In the genomic region with DNA sequence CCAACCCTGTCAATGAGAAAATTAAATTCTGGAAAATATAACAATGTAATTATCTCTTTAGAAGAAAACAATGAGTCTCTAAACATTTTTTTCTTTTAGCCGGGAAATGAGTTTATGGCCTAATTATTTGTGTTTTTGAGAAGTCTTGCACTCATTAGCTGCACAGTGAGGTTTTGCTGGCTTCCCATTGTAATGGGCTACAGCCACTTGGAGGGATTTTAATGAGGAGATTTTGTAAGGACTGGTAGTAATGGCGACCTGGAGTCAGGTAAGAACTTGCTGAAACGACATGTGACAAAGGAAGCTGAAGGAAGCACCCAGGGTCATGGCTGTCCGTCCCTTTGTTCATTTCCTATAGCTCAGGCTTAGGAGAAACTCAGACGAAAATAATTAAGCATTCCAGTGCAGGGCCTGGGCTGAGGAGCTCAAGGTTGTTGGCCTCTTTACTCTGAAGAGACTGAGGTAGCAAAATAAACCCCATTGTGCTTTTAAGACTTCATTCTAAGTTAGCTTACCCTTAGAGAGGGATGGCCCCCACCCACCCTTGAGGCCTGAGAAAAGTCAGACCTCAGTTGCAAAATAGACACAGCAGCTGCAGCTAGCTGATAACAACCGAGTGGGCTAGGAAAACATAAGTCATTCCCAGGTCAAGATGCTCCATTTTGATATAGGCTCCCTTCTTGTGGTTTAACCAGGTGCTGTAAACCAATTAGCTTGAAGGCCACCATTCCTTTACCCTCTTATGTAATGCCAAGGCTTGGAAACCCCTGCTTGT, we compare ENCODE assay signal across 15 mouse cellular contexts.
DNase-seq lines count a peak whose midpoint lies in the region; ATAC-seq and TF ChIP-seq lines count a peak whose summit lies in the region.
"Had no signal": no experiment of that assay in that cellular context is flagged by ENCODE, and none has a peak within 500 bp of the region (broad histone marks: within the 10 kb centered on the region; RNA-seq: fewer than 3 reads in every experiment).

No protein-coding gene starts in this region.

- no peaks in the 10 kb centered on the region for H3K36me3 ChIP-seq in hindbrain, embryonic 12.5 days
- no peaks in the 10 kb centered on the region for H3K36me3 ChIP-seq in hindbrain, embryonic 13.5 days
- H3K36me3 ChIP-seq in MEL (ENCODE audit: control insufficient read depth in 1 of 2, insufficient read depth in 2 of 2, low read length in 2 of 2): no peaks in the 10 kb centered on the region
- no peaks in the 10 kb centered on the region for H3K36me3 ChIP-seq in liver, embryonic 13.5 days
- H3K36me3 ChIP-seq in kidney, embryonic 16.5 days (ENCODE audit: insufficient read depth, low read length): no peaks in the 10 kb centered on the region
- H3K36me3 ChIP-seq: embryonic facial prominence, embryonic 13.5 days; neural tube, embryonic 12.5 days had no signal

- no peak for TF ChIP-seq CTCF in MEL (IDR thresholded peaks at IDR 0.05 in 2 of 3, conservative IDR thresholded peaks at IDR 0.05 in 1 of 3; ENCODE audit: control insufficient read depth in 1 of 3, insufficient read depth in 1 of 3, low read depth in 2 of 3, low read length in 3 of 3, poor library complexity in 1 of 3, severe bottlenecking in 1 of 3)

- no peak for TF ChIP-seq RAD21 in MEL (IDR thresholded peaks at IDR 0.05; ENCODE audit: low read depth, low read length)

- peak; percentile 5 for DNase-seq in CD4-positive, CD25-positive, alpha-beta regulatory T cell, adult 2 months (ENCODE audit: low read depth, low spot score)
- DNase-seq in MEL (ENCODE audit: low read depth, low spot score): peak; percentile 3
- DNase-seq in liver, embryonic 13.5 days: peak; percentile 83
- DNase-seq in urinary bladder, postnatal 36 days (ENCODE audit: low spot score in 2 of 2): no peak
- DNase-seq: adrenal gland, postnatal 14 days; cerebellum, adult 2 months; kidney, adult 11 months had no signal

- WGBS in hindbrain, embryonic 12.5 days: 67% methylated on average over 6 of the region's 6 CpGs
- 65% methylated on average over 6 of the region's 6 CpGs for WGBS in hindbrain, embryonic 13.5 days
- WGBS in liver, embryonic 13.5 days (ENCODE audit: insufficient replicate concordance): 29% methylated on average over 6 of the region's 6 CpGs
- WGBS in kidney, embryonic 16.5 days: 59% methylated on average over 6 of the region's 6 CpGs

- no peak overlapping the region for H3K9ac ChIP-seq in hindbrain, embryonic 12.5 days
- H3K9ac ChIP-seq in hindbrain, embryonic 13.5 days: no peak overlapping the region
- no peak overlapping the region for H3K9ac ChIP-seq in MEL (ENCODE audit: control insufficient read depth, low read depth, low read length, poor library complexity, severe bottlenecking)
- peak overlapping the region; percentile 57 for H3K9ac ChIP-seq in liver, embryonic 13.5 days
- no peak overlapping the region for H3K9ac ChIP-seq in kidney, embryonic 16.5 days (replicated peaks; ENCODE audit: low read length)
- H3K9ac ChIP-seq: embryonic facial prominence, embryonic 13.5 days; neural tube, embryonic 12.5 days had no signal

- H3K9me3 ChIP-seq in hindbrain, embryonic 12.5 days (replicated peaks): no peaks in the 10 kb centered on the region
- no peaks in the 10 kb centered on the region for H3K9me3 ChIP-seq in hindbrain, embryonic 13.5 days
- no peaks in the 10 kb centered on the region for H3K9me3 ChIP-seq in MEL (replicated peaks; ENCODE audit: insufficient read depth, low read length)
- no peaks in the 10 kb centered on the region for H3K9me3 ChIP-seq in liver, embryonic 13.5 days (replicated peaks)
- H3K9me3 ChIP-seq in kidney, embryonic 16.5 days (ENCODE audit: low read length): no peaks in the 10 kb centered on the region
- H3K9me3 ChIP-seq: embryonic facial prominence, embryonic 13.5 days; megakaryocyte, embryonic 14.5 days; neural tube, embryonic 12.5 days had no signal

- TF ChIP-seq EP300 in MEL (IDR thresholded peaks at IDR 0.05; ENCODE audit: low read depth in 1 of 2, low read length in 2 of 2): 0 out of 4 replicates have a peak, but pooled peaks of 1 of the 2 experiments have one; percentile 8

- no peak overlapping the region for H3K4me2 ChIP-seq in hindbrain, embryonic 12.5 days (replicated peaks)
- no peak overlapping the region for H3K4me2 ChIP-seq in hindbrain, embryonic 13.5 days
- peak overlapping the region; percentile 44 for H3K4me2 ChIP-seq in liver, embryonic 13.5 days
- H3K4me2 ChIP-seq in kidney, embryonic 16.5 days (replicated peaks; ENCODE audit: low read depth, low read length): no peak overlapping the region
- H3K4me2 ChIP-seq: embryonic facial prominence, embryonic 13.5 days; neural tube, embryonic 12.5 days had no signal

- H3K4me1 ChIP-seq in hindbrain, embryonic 12.5 days: no peaks in the 10 kb centered on the region
- H3K4me1 ChIP-seq in hindbrain, embryonic 13.5 days (replicated peaks): no peaks in the 10 kb centered on the region
- no peaks in the 10 kb centered on the region for H3K4me1 ChIP-seq in MEL (ENCODE audit: control insufficient read depth in 1 of 2, insufficient read depth in 2 of 2, low read length in 2 of 2)
- peaks cover 46% of the 10 kb centered on the region for H3K4me1 ChIP-seq in liver, embryonic 13.5 days (replicated peaks)
- H3K4me1 ChIP-seq in kidney, embryonic 16.5 days (ENCODE audit: insufficient read depth, low read length): no peaks in the 10 kb centered on the region
- H3K4me1 ChIP-seq: embryonic facial prominence, embryonic 13.5 days; neural tube, embryonic 12.5 days had no signal

- no peak overlapping the region for H3K27ac ChIP-seq in hindbrain, embryonic 12.5 days
- H3K27ac ChIP-seq in hindbrain, embryonic 13.5 days: no peak overlapping the region
- no peak overlapping the region for H3K27ac ChIP-seq in MEL (ENCODE audit: control insufficient read depth, low read depth, low read length)
- peak overlapping the region; percentile 90 for H3K27ac ChIP-seq in liver, embryonic 13.5 days
- no peak overlapping the region for H3K27ac ChIP-seq in kidney, embryonic 16.5 days (ENCODE audit: low read length)
- H3K27ac ChIP-seq: embryonic facial prominence, embryonic 13.5 days; neural tube, embryonic 12.5 days had no signal

- no peaks in the 10 kb centered on the region for H3K27me3 ChIP-seq in hindbrain, embryonic 12.5 days
- H3K27me3 ChIP-seq in hindbrain, embryonic 13.5 days: no peaks in the 10 kb centered on the region
- H3K27me3 ChIP-seq in MEL (ENCODE audit: control insufficient read depth in 1 of 2, insufficient read depth in 2 of 2, low read length in 2 of 2): no peaks in the 10 kb centered on the region; a peak in 1 of 4 replicates
- no peaks in the 10 kb centered on the region for H3K27me3 ChIP-seq in liver, embryonic 13.5 days
- H3K27me3 ChIP-seq in kidney, embryonic 16.5 days (ENCODE audit: insufficient read depth, low read length): no peaks in the 10 kb centered on the region
- H3K27me3 ChIP-seq: embryonic facial prominence, embryonic 13.5 days; megakaryocyte, embryonic 14.5 days; neural tube, embryonic 12.5 days; Patski had no signal

- H3K4me3 ChIP-seq in hindbrain, embryonic 12.5 days: no peak overlapping the region
- no peak overlapping the region for H3K4me3 ChIP-seq in hindbrain, embryonic 13.5 days
- H3K4me3 ChIP-seq in MEL (ENCODE audit: control insufficient read depth in 1 of 2, insufficient read depth in 1 of 2, low read depth in 2 of 2, low read length in 2 of 2): no peak overlapping the region
- H3K4me3 ChIP-seq in liver, embryonic 13.5 days (replicated peaks): no peak overlapping the region
- no peak overlapping the region for H3K4me3 ChIP-seq in kidney, embryonic 16.5 days (ENCODE audit: low read length)
- H3K4me3 ChIP-seq: embryonic facial prominence, embryonic 13.5 days; neural tube, embryonic 12.5 days had no signal

- no peaks in the 10 kb centered on the region for H3K79me2 ChIP-seq in MEL (ENCODE audit: control insufficient read depth, insufficient read depth, low read length, poor library complexity)

- ATAC-seq in CD4-positive, CD25-positive, alpha-beta regulatory T cell, adult 4 months: no peak
- 0 out of 2 replicates have a peak, but pooled peaks have one; percentile 32 for ATAC-seq in hindbrain, embryonic 12.5 days (ENCODE audit: low FRiP score)
- ATAC-seq in hindbrain, embryonic 13.5 days (ENCODE audit: low FRiP score): no peak
- peak; percentile 93 for ATAC-seq in liver, embryonic 13.5 days (ENCODE audit: low read depth)
- ATAC-seq in kidney, embryonic 16.5 days (ENCODE audit: low FRiP score, low TSS enrichment): no peak
- ATAC-seq: Patski had no signal

- no peak for TF ChIP-seq POLR2A in MEL (IDR thresholded peaks at IDR 0.05; ENCODE audit: control insufficient read depth in 1 of 2, insufficient read depth in 1 of 2, low read depth in 1 of 2, low read length in 2 of 2, poor library complexity in 1 of 2)

TF ChIP-seq in MEL, 35 proteins besides CTCF, POLR2A, EP300 and RAD21:
- TF ChIP-seq TCF12 (IDR thresholded peaks at IDR 0.05; ENCODE audit: low read depth, low read length): 0 out of 2 replicates have a peak, but pooled peaks have one; percentile 21
- TF ChIP-seq POLR2AphosphoS2 (IDR thresholded peaks at IDR 0.05; ENCODE audit: low read length): no peak
- TF ChIP-seq USF2 (IDR thresholded peaks at IDR 0.05; ENCODE audit: borderline replicate concordance in 1 of 2, insufficient read depth in 1 of 2, low read depth in 1 of 2, low read length in 2 of 2): no peak
- TF ChIP-seq NELFE (IDR thresholded peaks at IDR 0.05; ENCODE audit: low read depth, low read length): no peak
- TF ChIP-seq MXI1 (IDR thresholded peaks at IDR 0.05; ENCODE audit: low read depth, low read length): no peak
- no peak for TF ChIP-seq ELF1 (IDR thresholded peaks at IDR 0.05; ENCODE audit: low read depth, low read length)
- TF ChIP-seq BHLHE40 (IDR thresholded peaks at IDR 0.05; ENCODE audit: borderline replicate concordance, low read depth, low read length): no peak
- TF ChIP-seq MAZ (IDR thresholded peaks at IDR 0.05; ENCODE audit: low read depth, low read length): no peak
- peak; percentile 43 for TF ChIP-seq TAL1 (IDR thresholded peaks at IDR 0.05; ENCODE audit: low read length)

Comparison
In these comparisons a context has a peak if more than half of its experiments do, and no peak if none do; other contexts are left out.
1. ATAC-seq: peak in hindbrain, embryonic 12.5 days (single experiment) and liver, embryonic 13.5 days (single experiment); none in CD4-positive, CD25-positive, alpha-beta regulatory T cell, adult 4 months (single experiment), hindbrain, embryonic 13.5 days (single experiment) and kidney, embryonic 16.5 days (single experiment).
2. DNase-seq: peak in CD4-positive, CD25-positive, alpha-beta regulatory T cell, adult 2 months (single experiment), MEL (single experiment) and liver, embryonic 13.5 days (single experiment); none in urinary bladder, postnatal 36 days (0 of 2).